Mouse (Mus musculus): Measurements from ENCODE around the gene Ccser2.

Ccser2 gene

DNA sequence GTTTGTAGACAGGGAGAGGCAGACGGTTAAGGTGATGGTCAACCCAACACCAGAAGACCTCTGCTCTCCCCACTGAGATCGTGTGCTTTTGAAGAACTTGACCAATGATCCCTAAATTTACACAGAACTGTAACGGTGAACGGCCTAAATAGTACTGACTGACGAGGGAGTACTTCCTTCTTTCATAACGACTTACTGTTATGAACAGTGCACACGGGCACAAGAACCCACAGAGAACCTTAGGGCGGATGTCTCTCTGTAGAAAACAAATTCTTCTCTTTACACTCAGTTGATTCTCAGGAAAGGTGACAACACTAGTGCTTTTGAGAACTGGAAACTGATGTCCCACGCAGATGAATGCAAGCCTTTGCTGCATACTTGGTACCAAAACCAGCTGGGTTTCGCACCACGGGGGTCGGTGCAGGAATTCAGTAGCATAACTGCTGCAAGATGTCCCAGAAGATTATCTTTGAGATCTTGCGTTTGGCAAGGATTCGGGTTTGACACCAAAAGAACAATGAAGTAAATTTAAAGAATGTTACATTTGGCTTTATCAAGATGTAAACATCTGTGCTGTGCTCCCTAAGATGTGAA, 99.7 kb downstream of the Ccser2 start:
- peak; percentile 34 for DNase-seq (ENCODE audit: low read depth)

DNA sequence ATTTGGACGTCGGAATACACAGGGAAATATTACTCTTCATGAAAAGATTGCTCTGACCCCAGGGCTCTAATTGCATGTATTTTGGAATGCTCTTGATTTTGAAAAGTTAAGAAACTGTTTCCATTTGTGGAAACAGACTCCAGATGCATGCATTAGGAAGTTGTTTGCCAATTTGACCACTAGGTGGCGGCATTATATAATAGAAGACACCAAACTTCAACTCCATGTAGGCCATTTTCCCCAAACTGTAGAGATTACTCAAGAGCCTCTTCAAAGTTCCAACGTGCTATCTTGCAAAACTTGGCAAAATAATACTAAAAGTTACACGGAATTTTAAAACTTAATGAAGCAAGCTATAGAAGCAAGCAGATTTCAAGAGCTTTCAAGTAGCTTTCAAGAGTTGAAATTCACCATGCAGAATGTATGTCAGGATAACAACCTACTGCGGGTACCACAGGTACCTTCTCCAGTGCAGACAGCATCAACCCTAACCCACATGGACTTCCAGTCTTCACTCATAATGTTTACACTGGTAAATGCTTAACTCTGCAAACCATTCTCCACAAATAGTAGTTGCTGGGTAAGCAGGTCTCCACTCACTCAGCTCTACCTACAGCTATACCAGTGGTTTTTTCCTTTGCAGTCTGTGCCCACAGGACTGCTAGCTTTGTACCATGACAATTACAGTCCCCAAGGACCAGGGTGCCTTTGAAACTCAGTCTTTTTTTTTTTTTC, 101.4 kb downstream of the Ccser2 start:
- DNase-seq (ENCODE audit: low read depth), result peak; percentile 90

DNA sequence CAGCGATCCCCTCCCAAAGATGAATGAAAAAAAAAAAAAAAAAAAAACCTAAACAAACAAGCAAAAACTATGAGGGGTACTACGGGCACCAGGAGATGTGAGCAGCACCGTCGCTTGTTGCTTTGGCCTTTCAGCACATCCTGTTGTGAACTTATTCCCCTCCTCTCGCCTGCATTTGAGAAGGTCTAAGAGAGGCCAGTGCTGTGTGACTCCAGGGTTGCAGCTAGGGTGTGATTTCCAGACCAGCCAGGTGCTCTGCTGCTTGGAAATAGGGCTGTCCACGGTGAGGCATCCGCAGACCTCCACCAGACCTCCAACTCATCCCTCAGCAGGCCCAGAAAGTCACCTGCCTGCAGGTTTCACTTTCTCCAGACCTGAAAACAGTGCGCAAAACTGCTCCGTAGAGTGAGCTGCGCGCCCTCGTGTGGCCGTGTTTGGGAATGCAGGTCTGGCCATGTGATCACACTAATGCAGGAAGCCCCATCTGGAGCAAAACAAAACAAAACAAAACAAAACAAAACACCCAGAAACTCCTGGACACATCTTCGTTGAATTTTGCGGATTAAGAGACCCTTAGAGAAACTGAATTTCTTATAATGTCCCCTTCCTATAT, 104.6 kb downstream of the Ccser2 start:
- peak; percentile 97 for DNase-seq (ENCODE audit: low read depth)

DNA sequence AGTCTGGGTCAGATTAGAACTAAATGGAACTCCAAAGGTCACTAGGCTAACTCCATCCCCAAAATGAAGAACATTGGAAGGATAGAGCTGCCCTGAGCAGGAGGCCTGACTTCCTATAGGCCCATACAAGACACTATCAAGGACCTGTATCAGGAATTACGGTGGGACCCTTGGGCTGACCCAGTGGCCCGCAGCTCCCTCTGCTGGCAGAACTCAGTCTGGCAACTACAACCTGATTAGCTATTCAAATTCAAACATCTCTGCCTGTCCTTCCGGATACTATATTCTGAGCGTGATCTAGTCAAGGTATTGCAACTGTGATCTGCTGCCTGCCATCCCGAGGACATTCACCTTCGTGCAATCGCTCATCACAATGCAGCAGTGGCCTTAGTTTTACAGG, 106.2 kb downstream of the Ccser2 start:
- peak; percentile 74 for DNase-seq (ENCODE audit: low read depth)

DNA sequence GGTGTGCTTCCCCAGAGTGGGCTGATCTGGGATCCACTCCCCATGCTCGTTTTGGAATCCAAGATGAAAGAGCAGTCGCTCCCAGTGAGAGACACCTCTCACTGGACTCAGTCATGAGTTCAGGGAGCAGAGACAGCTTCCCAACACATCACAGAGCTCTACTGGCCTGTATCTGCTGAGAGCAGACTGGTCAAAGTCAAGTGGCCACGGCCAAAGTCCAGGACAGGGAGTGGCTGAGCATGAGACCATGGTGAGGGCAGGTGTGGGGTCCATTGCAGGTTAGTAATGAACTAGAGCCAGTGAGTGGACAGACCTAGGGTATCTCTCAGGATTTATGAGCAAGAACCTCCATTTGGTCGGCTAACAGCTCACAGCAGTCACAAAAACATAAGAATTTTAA, 109.6 kb downstream of the Ccser2 start:
- no peak for DNase-seq (ENCODE audit: low read depth)

DNA sequence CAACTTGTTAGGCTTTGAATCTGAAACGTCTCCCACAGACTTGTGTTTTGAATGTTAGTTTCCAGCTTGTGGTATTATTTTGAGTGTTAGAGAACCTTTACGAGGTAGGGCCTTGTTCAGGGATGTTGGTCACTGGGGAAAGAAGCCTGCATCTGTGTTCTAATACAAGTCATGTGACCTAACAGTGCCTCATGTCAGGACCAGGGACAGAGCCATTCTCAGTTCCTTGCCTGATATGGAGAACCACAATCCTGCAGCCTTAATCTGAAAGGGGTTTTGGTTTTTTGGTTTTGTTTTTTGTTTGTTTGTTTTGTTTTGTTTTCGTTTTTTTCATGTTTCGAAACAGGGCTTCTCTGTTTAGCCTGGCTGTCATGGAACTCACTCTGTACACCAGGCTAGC, 115.6 kb downstream of the Ccser2 start:
- no peak for DNase-seq (ENCODE audit: low read depth)

DNA sequence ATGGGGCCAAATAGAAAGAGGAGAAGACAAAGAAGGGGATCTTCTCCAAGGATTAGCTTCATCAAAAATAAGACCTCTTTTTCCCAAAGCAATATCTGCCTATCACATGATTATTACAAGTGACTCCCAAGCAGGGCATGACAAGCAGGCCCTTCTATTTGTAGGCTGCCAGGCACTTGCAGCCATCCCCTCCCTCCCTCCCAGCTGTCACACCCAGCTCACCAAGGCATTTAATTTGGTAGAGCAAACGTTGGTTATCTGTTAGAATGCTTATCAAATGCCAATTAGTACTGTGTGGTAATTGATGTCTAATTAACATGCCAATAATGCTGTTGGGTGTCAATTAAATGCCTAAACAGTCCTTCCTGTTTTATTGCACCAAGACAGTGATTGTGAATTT, 119.7 kb downstream of the Ccser2 start:
- no peak for DNase-seq (ENCODE audit: low read depth)
